Mouse (Mus musculus) midbrain, postnatal 0 days (tissue): ENCODE measurements around the gene Scaf1. TPM values are rescaled to one million over a fixed set of nuclear protein-coding genes. Genes with fewer than 3 reads are reported as not detected.

ENCODE experiments used
- ATAC-seq: fragments of 200-750 bp; cut with Nextera tagmentation; 2 replicates; pipeline ENCODE4 v1.8.0; 2017; ENCODE audit warnings: moderate number of reproducible peaks, mild to moderate bottlenecking, moderate TSS enrichment, moderate library complexity; ENCODE audit not compliant: low FRiP score
- DNase-seq: peaks from one replicate; pipeline ENCODE4 v3.0.0-alpha.2; 2015; ENCODE audit warnings: low spot score
- H3K27ac ChIP-seq: fragments of 300-500 bp; sonication (generic); 2 replicates; pipeline ENCODE4 v1.5.1; 2014; ENCODE audit warnings: low read depth, mild to moderate bottlenecking, low read length, mixed read lengths
- H3K27me3 ChIP-seq: fragments of 300-500 bp; sonication (generic); 2 replicates; pipeline ENCODE4 v1.6.1; 2014; ENCODE audit warnings: low read length, control low read depth, mixed read lengths; ENCODE audit not compliant: insufficient read depth
- H3K36me3 ChIP-seq: fragments of 300-500 bp; sonication (generic); 2 replicates; pipeline ENCODE4 v1.6.1; 2014; ENCODE audit warnings: low read length, control low read depth, mixed read lengths; ENCODE audit not compliant: insufficient read depth
- H3K4me1 ChIP-seq: fragments of 300-500 bp; sonication (generic); 2 replicates; pipeline ENCODE4 v1.6.1; 2014; ENCODE audit warnings: mild to moderate bottlenecking, control low read depth, antibody characterized with exemption, low read length, mixed read lengths; ENCODE audit not compliant: insufficient read depth
- H3K4me2 ChIP-seq: fragments of 300-500 bp; sonication (generic); 2 replicates; pipeline ENCODE4 v1.6.1; 2014; ENCODE audit warnings: low read depth, mild to moderate bottlenecking, low read length, mixed read lengths; ENCODE audit not compliant: poor library complexity, severe bottlenecking
- H3K4me3 ChIP-seq: fragments of 300-500 bp; sonication (generic); 2 replicates; pipeline ENCODE4 v1.5.1; 2014; ENCODE audit warnings: low read depth, mild to moderate bottlenecking, low read length, moderate library complexity
- H3K9ac ChIP-seq: fragments of 300-500 bp; sonication (generic); replicated peaks from 2 replicates; pipeline ENCODE4 v1.6.1; 2014; ENCODE audit warnings: mild to moderate bottlenecking, low read length, moderate library complexity, mixed read lengths; ENCODE audit not compliant: poor library complexity, severe bottlenecking
- H3K9me3 ChIP-seq: fragments of 300-500 bp; sonication (generic); 2 replicates; pipeline ENCODE4 v1.6.1; 2016; ENCODE audit warnings: low read length, control low read depth
- CTCF ChIP-seq: IDR thresholded peaks from 2 replicates; pipeline ENCODE4 v1.5.1; 2016; ENCODE audit warnings: antibody characterized with exemption, mild to moderate bottlenecking
- WGBS: fragments of 180-500 bp; shearing (Covaris S2); extraction: QIAGEN DNeasy Blood & Tissue Kit; methylation state at CpG from one replicate; pipeline ENCODE4 v1.1.7; 2014; 5-methylcytosine and 5-hydroxymethylcytosine counted together
- polyA plus RNA-seq: library from polyadenylated mRNA; unstranded; fragments of >200 nt; fragmentation: Nextera tagmentation; extraction: Ambion mirVana; gene quantifications from 2 replicates; pipeline ENCODE4 v1.2.1, GENCODE M21; 2015
- total RNA-seq: library from RNA; depleted of rRNA; stranded (reverse); fragments of >200 nt; gene quantifications from 2 replicates; pipeline ENCODE4 v1.2.3, GENCODE M21; 2014

The Scaf1 gene
- total and polyA plus RNA-seq, 2 experiments from 2014 or later = 53.3 to 90.9 TPM

- H3K9me3 ChIP-seq = no peaks in the 10 kb centered on the region
- H3K36me3 ChIP-seq = no peaks in the 10 kb centered on the region
- ATAC-seq (no peak), DNase-seq (no peak)
- no peak overlapping the region for H3K4me3 ChIP-seq
- H3K9ac ChIP-seq = no peak overlapping the region
- no peak for TF ChIP-seq CTCF
- peaks cover 18% of the 10 kb centered on the region; the same call in 1 of the 2 replicates for H3K4me1 ChIP-seq
- no peak overlapping the region for H3K27ac ChIP-seq
- no peak overlapping the region for H3K4me2 ChIP-seq
- no peaks in the 10 kb centered on the region for H3K27me3 ChIP-seq
Measured at GRCm38 (mm10) chr7:45056972-45057348, 40.8 kb upstream of the Scaf1 start.

- Histone ChIP-seq H3K4me3 (no peak overlapping the region), H3K27ac (no peak overlapping the region), H3K36me3 (no peaks in the 10 kb centered on the region), H3K9me3 (no peaks in the 10 kb centered on the region), H3K4me2 (no peak overlapping the region), H3K27me3 (no peaks in the 10 kb centered on the region), H3K9ac (no peak overlapping the region), H3K4me1 (peaks cover 14% of the 10 kb centered on the region; the same call in 1 of the 2 replicates)
- ATAC-seq = no peak
- 62% methylated on average over 14 of the region's 14 CpGs for WGBS
- no peak for DNase-seq
- no peak for TF ChIP-seq CTCF
Measured at GRCm38 (mm10) chr7:45056329-45056971, 40.3 kb upstream of the Scaf1 start.

GRCm38 (mm10) chr7:45053931-45054510, 37.9 kb upstream of the Scaf1 start:
- H3K9ac ChIP-seq = peak overlapping the region; percentile 96
- peaks cover 8% of the 10 kb centered on the region; the same call in 1 of the 2 replicates for H3K4me1 ChIP-seq
- H3K4me3 ChIP-seq = peak overlapping the region; percentile 81
- H3K9me3 ChIP-seq = no peaks in the 10 kb centered on the region
- H3K27me3 ChIP-seq = no peaks in the 10 kb centered on the region
- ATAC-seq = peak; percentile 85
- whole genome bisulfite sequencing = 0% methylated on average over 32 of the region's 33 CpGs
- H3K36me3 ChIP-seq = peaks cover 12% of the 10 kb centered on the region
- peak overlapping the region; percentile 93 for H3K4me2 ChIP-seq
- DNase-seq = peak; percentile 97
- peak overlapping the region; percentile 99 for H3K27ac ChIP-seq
- no peak for TF ChIP-seq CTCF

GRCm38 (mm10) chr7:45053117-45053930, 37.2 kb upstream of the Scaf1 start:
- peak overlapping the region; percentile 99 for H3K27ac ChIP-seq
- peak; percentile 85 for DNase-seq
- H3K9me3 ChIP-seq = no peaks in the 10 kb centered on the region
- peak overlapping the region; percentile 81 for H3K4me3 ChIP-seq
- H3K4me2 ChIP-seq = peak overlapping the region; percentile 93
- peak overlapping the region; percentile 96 for H3K9ac ChIP-seq
- peaks cover 19% of the 10 kb centered on the region for H3K36me3 ChIP-seq
- H3K27me3 ChIP-seq = no peaks in the 10 kb centered on the region
- peaks cover 4% of the 10 kb centered on the region; the same call in 1 of the 2 replicates for H3K4me1 ChIP-seq
- WGBS = 2% methylated on average over 26 of the region's 59 CpGs
- ATAC-seq = peak; percentile 45
- no peak for TF ChIP-seq CTCF

GRCm38 (mm10) chr7:45052862-45053116, 36.6 kb upstream of the Scaf1 start, which contains the start of gene Prr12:
Gene Prr12 (minus strand): TSS chr7:45052881.
- DNase-seq = peak; percentile 63
- H3K4me1 ChIP-seq = peaks cover 4% of the 10 kb centered on the region; the same call in 1 of the 2 replicates
- H3K9me3 ChIP-seq = no peaks in the 10 kb centered on the region
- peak within 1 kb of the TSS; percentile 93 for H3K4me2 ChIP-seq
- WGBS = under 1% methylated on average over 15 of the region's 18 CpGs
- H3K9ac ChIP-seq = peak within 1 kb of the TSS; percentile 96
- H3K27ac ChIP-seq = peak within 1 kb of the TSS; percentile 99
- no peaks in the 10 kb centered on the region for H3K27me3 ChIP-seq
- H3K4me3 ChIP-seq = peak within 1 kb of the TSS; percentile 81
- H3K36me3 ChIP-seq = peaks cover 24% of the 10 kb centered on the region
- TF ChIP-seq CTCF = no peak
- 0 out of 2 replicates have a peak, but pooled peaks have one; percentile 5 for ATAC-seq
